Mouse (Mus musculus) kidney, postnatal 0 days (tissue): Measurements from ENCODE around the gene Ubald2. TPM values are rescaled to one million over a fixed set of nuclear protein-coding genes. Genes with fewer than 3 reads are reported as not detected.

Source experiments
- ATAC-seq: fragments of 200-750 bp; cut with Nextera tagmentation; replicated peaks from 2 replicates; pipeline ENCODE4 v1.8.0; 2017; ENCODE audit warnings: low read depth, moderate number of reproducible peaks, moderate TSS enrichment, moderate library complexity; ENCODE audit not compliant: low FRiP score
- DNase-seq: peaks from one replicate; pipeline ENCODE4 v3.0.0-alpha.2; 2016; ENCODE audit warnings: low spot score
- H3K27ac ChIP-seq: fragments of 300-500 bp; sonication (generic); 2 replicates; pipeline ENCODE4 v1.5.1; 2014; ENCODE audit warnings: mild to moderate bottlenecking
- H3K27me3 ChIP-seq: fragments of 300-500 bp; sonication (generic); 2 replicates; pipeline ENCODE4 v1.6.1; 2014; ENCODE audit warnings: low read length, mixed read lengths; ENCODE audit not compliant: insufficient read depth
- H3K36me3 ChIP-seq: fragments of 300-500 bp; sonication (generic); 2 replicates; pipeline ENCODE4 v1.6.1; 2014; ENCODE audit warnings: low read length, mixed read lengths; ENCODE audit not compliant: insufficient read depth
- H3K4me1 ChIP-seq: fragments of 300-500 bp; sonication (generic); replicated peaks from 2 replicates; pipeline ENCODE4 v1.6.1; 2014; ENCODE audit warnings: antibody characterized with exemption, low read length, mixed read lengths; ENCODE audit not compliant: insufficient read depth
- H3K4me2 ChIP-seq: fragments of 300-500 bp; sonication (generic); 2 replicates; pipeline ENCODE4 v1.6.1; 2014; ENCODE audit warnings: mild to moderate bottlenecking, low read length, moderate library complexity, mixed read lengths
- H3K4me3 ChIP-seq: fragments of 300-500 bp; sonication (generic); replicated peaks from 2 replicates; pipeline ENCODE4 v1.5.1; 2014; ENCODE audit warnings: low read depth, low read length
- H3K9ac ChIP-seq: fragments of 300-500 bp; sonication (generic); 2 replicates; pipeline ENCODE4 v1.6.1; 2014; ENCODE audit warnings: low read depth, low read length
- H3K9me3 ChIP-seq: fragments of 300-500 bp; sonication (generic); replicated peaks from 2 replicates; pipeline ENCODE4 v1.6.1; 2016; ENCODE audit warnings: low read length, inconsistent platforms, mixed read lengths
- CTCF ChIP-seq: IDR thresholded peaks from 2 replicates; pipeline ENCODE4 v1.5.1; 2016; ENCODE audit warnings: antibody characterized with exemption, low read depth, mild to moderate bottlenecking, moderate library complexity
- WGBS: fragments of 180-500 bp; shearing (Covaris S2); extraction: QIAGEN DNeasy Blood & Tissue Kit; methylation state at CpG from one replicate; pipeline ENCODE4 v1.1.7; 2014; 5-methylcytosine and 5-hydroxymethylcytosine counted together
- polyA plus RNA-seq: library from polyadenylated mRNA; unstranded; fragments of >200 nt; fragmentation: Nextera tagmentation; extraction: Ambion mirVana; gene quantifications from 2 replicates; pipeline ENCODE4 v1.2.1, GENCODE M21; 2015

The Ubald2 gene
- polyA plus RNA-seq, 1 experiment from 2014 or later = 53.5 TPM

GRCm38 (mm10) chr11:116412904-116413630 lies 20.8 kb upstream of the Ubald2 start, which contains the start of gene Rnf157:
Gene Rnf157 (minus strand): TSS chr11:116413032.
- DNase-seq (peak; percentile 83), ATAC-seq (peak; percentile 85)
- TF ChIP-seq CTCF = no peak
- H3K4me3 ChIP-seq = peak within 1 kb of the TSS; percentile 62
- 2% methylated on average over 80 of the region's 82 CpGs for WGBS
- peak within 1 kb of the TSS; percentile 92 for H3K4me2 ChIP-seq
- peak within 1 kb of the TSS; percentile 31; the same call in 1 of the 2 replicates for H3K27ac ChIP-seq
- no peaks in the 10 kb centered on the region for H3K9me3 ChIP-seq
- H3K27me3 ChIP-seq = no peaks in the 10 kb centered on the region
- no peaks in the 10 kb centered on the region for H3K36me3 ChIP-seq
- H3K9ac ChIP-seq = peak within 1 kb of the TSS; percentile 79
- peaks cover 13% of the 10 kb centered on the region; the same call in 1 of the 2 replicates for H3K4me1 ChIP-seq

GRCm38 (mm10) chr11:116413631-116414022 lies 20.3 kb upstream of the Ubald2 start:
- Histone ChIP-seq H3K4me2 (peak overlapping the region; percentile 92), H3K36me3 (no peaks in the 10 kb centered on the region), H3K27ac (no peak overlapping the region), H3K27me3 (no peaks in the 10 kb centered on the region), H3K4me3 (no peak overlapping the region), H3K9ac (peak overlapping the region; percentile 79; the same call in 1 of the 2 replicates), H3K4me1 (peaks cover 18% of the 10 kb centered on the region; the same call in 1 of the 2 replicates), H3K9me3 (no peaks in the 10 kb centered on the region)
- 61% methylated on average over 4 of the region's 4 CpGs for WGBS
- TF ChIP-seq CTCF = no peak
- peak; percentile 6; the same call in 1 of the 2 replicates for ATAC-seq
- peak; percentile 46 for DNase-seq

- 69% methylated on average over 6 of the region's 6 CpGs for WGBS
- H3K9ac ChIP-seq = no peak overlapping the region
- no peaks in the 10 kb centered on the region for H3K36me3 ChIP-seq
- peaks cover 22% of the 10 kb centered on the region for H3K4me1 ChIP-seq
- no peaks in the 10 kb centered on the region for H3K9me3 ChIP-seq
- no peak overlapping the region for H3K27ac ChIP-seq
- no peak for DNase-seq
- no peak overlapping the region for H3K4me3 ChIP-seq
- no peak for ATAC-seq
- no peak for TF ChIP-seq CTCF
- no peaks in the 10 kb centered on the region for H3K27me3 ChIP-seq
- H3K4me2 ChIP-seq = no peak overlapping the region
Measured at GRCm38 (mm10) chr11:116416196-116416943, 17.5 kb upstream of the Ubald2 start.

GRCm38 (mm10) chr11:116417054-116417453 lies 16.8 kb upstream of the Ubald2 start:
- Histone ChIP-seq H3K36me3 (no peaks in the 10 kb centered on the region), H3K4me1 (peaks cover 21% of the 10 kb centered on the region), H3K9ac (no peak overlapping the region), H3K27ac (no peak overlapping the region), H3K4me3 (no peak overlapping the region), H3K27me3 (no peaks in the 10 kb centered on the region), H3K9me3 (no peaks in the 10 kb centered on the region), H3K4me2 (no peak overlapping the region)
- 94% methylated on average over 5 of the region's 5 CpGs for WGBS
- ATAC-seq (no peak), DNase-seq (no peak)
- TF ChIP-seq CTCF = no peak

GRCm38 (mm10) chr11:116418194-116418840 lies 15.6 kb upstream of the Ubald2 start:
- H3K4me1 ChIP-seq = peaks cover 14% of the 10 kb centered on the region
- H3K4me2 ChIP-seq = no peak overlapping the region; the same call in 1 of the 2 replicates
- WGBS = 10% methylated on average over 2 of the region's 2 CpGs
- TF ChIP-seq CTCF = no peak
- H3K9me3 ChIP-seq = no peaks in the 10 kb centered on the region
- ATAC-seq (peak; percentile 58), DNase-seq (peak; percentile 90)
- H3K9ac ChIP-seq = no peak overlapping the region
- H3K27me3 ChIP-seq = no peaks in the 10 kb centered on the region
- H3K27ac ChIP-seq = peak overlapping the region; percentile 75
- no peak overlapping the region for H3K4me3 ChIP-seq
- H3K36me3 ChIP-seq = no peaks in the 10 kb centered on the region
